ENCODE assay signal across 21 mouse cellular contexts in genomic region chr11:5980108-5980507, GRCm38 (mm10). TPM values are rescaled to one million over a fixed set of nuclear protein-coding genes. Genes with fewer than 3 reads are reported as not detected.
A peak's percentile ranks its signal among the peaks of the same experiment; 100 is the strongest.
DNase-seq lines count a peak whose midpoint lies in the region; ATAC-seq and TF ChIP-seq lines count a peak whose summit lies in the region.
"Had no signal": no experiment of that assay in that cellular context is flagged by ENCODE, and none has a peak within 500 bp of the region (broad histone marks: within the 10 kb centered on the region; RNA-seq: fewer than 3 reads in every experiment).

No protein-coding gene starts in this region.

- no peaks in the 10 kb centered on the region for H3K27me3 ChIP-seq in cerebellum, adult 2 months (ENCODE audit: control insufficient read depth, insufficient read depth, low read length)
- no peaks in the 10 kb centered on the region for H3K27me3 ChIP-seq in liver, embryonic 16.5 days (ENCODE audit: control insufficient read depth, insufficient read depth, low read depth, low read length)
- H3K27me3 ChIP-seq: CH12.LX; embryonic facial prominence, embryonic 12.5 days; forebrain, embryonic 13.5 days; forebrain, embryonic 15.5 days; Patski had no signal

- peak; percentile 30; the same call in 1 of the 2 replicates for ATAC-seq in liver, embryonic 16.5 days (ENCODE audit: low read depth)
- ATAC-seq: activated CD4-positive, CD25-positive, alpha-beta regulatory T cell, adult 4 months; CD4-positive, CD25-positive, alpha-beta regulatory T cell, adult 4 months; forebrain, embryonic 13.5 days; forebrain, embryonic 15.5 days; forebrain, postnatal 0 days; Patski had no signal

- no peak for TF ChIP-seq POLR2A in cerebellum, adult 2 months (IDR thresholded peaks at IDR 0.05; ENCODE audit: borderline replicate concordance, insufficient read depth, low read length)

- 0 out of 2 replicates have a peak overlapping the region, but pooled peaks have one; percentile 40 for H3K27ac ChIP-seq in cerebellum, adult 2 months (ENCODE audit: insufficient read depth, low read length)
- H3K27ac ChIP-seq in liver, embryonic 16.5 days (ENCODE audit: low read length): no peak overlapping the region
- H3K27ac ChIP-seq: embryonic facial prominence, embryonic 10.5 days; embryonic facial prominence, embryonic 12.5 days; forebrain, embryonic 13.5 days; forebrain, embryonic 15.5 days had no signal

- WGBS in cerebellum, adult 2 months: 56% methylated on average over 2 of the region's 2 CpGs
- 63% methylated on average over 2 of the region's 2 CpGs for WGBS in liver, embryonic 16.5 days (ENCODE audit: insufficient replicate concordance)

- DNase-seq in cerebellum, adult 2 months: no peak
- DNase-seq in cerebellum, adult 11-12 months: no peak
- peak; percentile 53 for DNase-seq in cerebellum, adult 9-11 months
- DNase-seq in cerebellum, postnatal 36 days: no peak
- DNase-seq in liver: no peak
- DNase-seq: adrenal gland, adult 8-10 months; adrenal gland, postnatal 14 days; adrenal gland, postnatal 36 days; B cell, adult 2 months; cerebellum, adult 18-20 months; forebrain, postnatal 0 days had no signal

- H3K4me3 ChIP-seq in cerebellum, adult 2 months (replicated peaks; ENCODE audit: insufficient read depth, low read depth, low read length): no peak overlapping the region
- no peak overlapping the region for H3K4me3 ChIP-seq in liver, embryonic 16.5 days (ENCODE audit: low read depth, low read length)
- H3K4me3 ChIP-seq: embryonic facial prominence, embryonic 10.5 days; embryonic facial prominence, embryonic 12.5 days; forebrain, embryonic 13.5 days; forebrain, embryonic 15.5 days had no signal

- H3K9me3 ChIP-seq in liver, embryonic 16.5 days (replicated peaks; ENCODE audit: control insufficient read depth, low read length): no peaks in the 10 kb centered on the region
- H3K9me3 ChIP-seq: embryonic facial prominence, embryonic 10.5 days; embryonic facial prominence, embryonic 12.5 days; forebrain, embryonic 13.5 days; forebrain, embryonic 15.5 days; G1E had no signal

- no peak overlapping the region for H3K9ac ChIP-seq in liver, embryonic 16.5 days (ENCODE audit: low read depth, low read length)
- H3K9ac ChIP-seq: embryonic facial prominence, embryonic 12.5 days; forebrain, embryonic 13.5 days; forebrain, embryonic 15.5 days; forebrain, postnatal 0 days had no signal

- H3K36me3 ChIP-seq in liver, embryonic 16.5 days (ENCODE audit: control insufficient read depth, insufficient read depth): no peaks in the 10 kb centered on the region
- H3K36me3 ChIP-seq: embryonic facial prominence, embryonic 10.5 days; embryonic facial prominence, embryonic 12.5 days; forebrain, embryonic 15.5 days; G1E had no signal

- TF ChIP-seq CTCF in cerebellum, adult 2 months (IDR thresholded peaks at IDR 0.05; ENCODE audit: borderline replicate concordance, insufficient read depth, low read depth, low read length): no peak

- peaks cover 66% of the 10 kb centered on the region for H3K4me1 ChIP-seq in cerebellum, adult 2 months (ENCODE audit: control insufficient read depth, insufficient read depth, low read length)
- H3K4me1 ChIP-seq in liver, embryonic 16.5 days (ENCODE audit: control insufficient read depth, low read depth, low read length): no peaks in the 10 kb centered on the region
- H3K4me1 ChIP-seq: forebrain, embryonic 13.5 days; forebrain, embryonic 15.5 days had no signal

- no peak overlapping the region for H3K4me2 ChIP-seq in liver, embryonic 16.5 days (ENCODE audit: low read depth, low read length)
- H3K4me2 ChIP-seq: embryonic facial prominence, embryonic 12.5 days; forebrain, embryonic 13.5 days; forebrain, embryonic 15.5 days had no signal

RNA-seq across cellular contexts. Expression of gene Ykt6, which starts 24.6 kb away (rescaled TPM):
- polyA plus RNA-seq in cerebellum, adult 2 months (2012; rRNA removed): 54.2 and 54.9 TPM in 2 replicates
- polyA plus RNA-seq in liver, embryonic 16.5 days (2015; fragmentation: Nextera tagmentation; extraction: Ambion mirVana): 16.8 and 17.7 TPM in 2 replicates

RNA-seq across cellular contexts. Expression of gene Gck, which starts 30.2 kb away (rescaled TPM):
- polyA plus RNA-seq in cerebellum, adult 2 months (2012; rRNA removed): 0.74 and 1.1 TPM in 2 replicates
- polyA plus RNA-seq in liver, embryonic 16.5 days (2015; fragmentation: Nextera tagmentation; extraction: Ambion mirVana): 0.48 and 0.57 TPM in 2 replicates
- polyA plus RNA-seq: activated CD4-positive, CD25-positive, alpha-beta regulatory T cell, adult 4 months; CD4-positive, CD25-positive, alpha-beta regulatory T cell, adult 4 months; G1E had no signal
